Mouse (Mus musculus): Measurements from ENCODE around the gene Tom1l2. TPM values are rescaled to one million over a fixed set of nuclear protein-coding genes. Genes with fewer than 3 reads are reported as not detected.

Gene Tom1l2
- 10 to 100 TPM; 49.9 to 61.5 TPM for total RNA-seq (2021)
- long read RNA-seq, experiment 1, full-length matches to known transcripts: 1 of 43 reads
- long read RNA-seq, experiment 1, partial matches to known transcripts: 0 of 43 reads
- long read RNA-seq, experiment 1, other reads (novel, unspliced or antisense): 42 of 43 reads
- long read RNA-seq, experiment 2, full-length matches to known transcripts: 17 of 44 reads
- long read RNA-seq, experiment 2, partial matches to known transcripts: 2 of 44 reads
- long read RNA-seq, experiment 2, other reads (novel, unspliced or antisense): 25 of 44 reads

GRCm38 (mm10) chr11:60352559-60353411 lies at the start of gene Tom1l2, which contains the start of gene Drc3:
Gene Tom1l2, minus strand, starts transcription at chr11:60352905.
Gene Drc3, plus strand, starts transcription at chr11:60353329.
- peak; percentile 99 for DNase-seq

GRCm38 (mm10) chr11:60397172-60397571 lies 44.5 kb upstream of the Tom1l2 start:
- DNase-seq: no peak

- DNase-seq: peak; percentile 42
Observed at GRCm38 (mm10) chr11:60396546-60396945, 43.8 kb upstream of the Tom1l2 start.

GRCm38 (mm10) chr11:60391346-60391745 lies 38.6 kb upstream of the Tom1l2 start:
- no peak for DNase-seq

- no peak for DNase-seq
Observed at GRCm38 (mm10) chr11:60387944-60388343, 35.2 kb upstream of the Tom1l2 start.

GRCm38 (mm10) chr11:60385946-60386345 lies 33.2 kb upstream of the Tom1l2 start:
- no peak for DNase-seq

- no peak for DNase-seq
Observed at GRCm38 (mm10) chr11:60384762-60385421, 32.2 kb upstream of the Tom1l2 start.

- DNase-seq: no peak
Observed at GRCm38 (mm10) chr11:60383518-60383917, 30.8 kb upstream of the Tom1l2 start.

- no peak for DNase-seq
Observed at GRCm38 (mm10) chr11:60374481-60374880, 21.8 kb upstream of the Tom1l2 start.

GRCm38 (mm10) chr11:60370431-60370830 lies 17.7 kb upstream of the Tom1l2 start:
- DNase-seq: no peak

GRCm38 (mm10) chr11:60369448-60369847 lies 16.7 kb upstream of the Tom1l2 start:
- no peak for DNase-seq

GRCm38 (mm10) chr11:60368909-60369308 lies 16.2 kb upstream of the Tom1l2 start:
- no peak for DNase-seq

GRCm38 (mm10) chr11:60367256-60367655 lies 14.6 kb upstream of the Tom1l2 start:
- no peak for DNase-seq

GRCm38 (mm10) chr11:60366239-60367019 lies 13.7 kb upstream of the Tom1l2 start:
- no peak for DNase-seq

- DNase-seq: no peak
Observed at GRCm38 (mm10) chr11:60360631-60361201, 8.0 kb upstream of the Tom1l2 start.

- no peak for DNase-seq
Observed at GRCm38 (mm10) chr11:60359936-60360335, 7.2 kb upstream of the Tom1l2 start.

GRCm38 (mm10) chr11:60359138-60359537 lies 6.4 kb upstream of the Tom1l2 start:
- DNase-seq: no peak

- DNase-seq: no peak
Observed at GRCm38 (mm10) chr11:60358548-60358947, 5.8 kb upstream of the Tom1l2 start.

GRCm38 (mm10) chr11:60357116-60357515 lies 4.4 kb upstream of the Tom1l2 start:
- no peak for DNase-seq

- no peak for DNase-seq
Observed at GRCm38 (mm10) chr11:60355952-60356351, 3.2 kb upstream of the Tom1l2 start.

- peak; percentile 57 for DNase-seq
Observed at GRCm38 (mm10) chr11:60351925-60352371, 757 bp downstream of the Tom1l2 start.

GRCm38 (mm10) chr11:60351388-60351787 lies 1.3 kb downstream of the Tom1l2 start:
- peak; percentile 27 for DNase-seq

Data from adrenal gland, postnatal 10 days (tissue).